In genomic region chr11:91342629-91343028, GRCm38 (mm10) we compare ENCODE assay signal across 17 mouse cellular contexts.
DNase-seq lines count a peak whose midpoint lies in the region; ATAC-seq and TF ChIP-seq lines count a peak whose summit lies in the region.
"Had no signal": no experiment of that assay in that cellular context is flagged by ENCODE, and none has a peak within 500 bp of the region (broad histone marks: within the 10 kb centered on the region; RNA-seq: fewer than 3 reads in every experiment).

No protein-coding gene starts in this region.

- no peak overlapping the region for H3K27ac ChIP-seq in forebrain, embryonic 13.5 days
- no peak overlapping the region for H3K27ac ChIP-seq in forebrain, embryonic 16.5 days (ENCODE audit: low read length)
- no peak overlapping the region for H3K27ac ChIP-seq in midbrain, embryonic 11.5 days (ENCODE audit: low read depth, low read length)
- H3K27ac ChIP-seq in midbrain, postnatal 0 days (ENCODE audit: low read depth, low read length), result no peak overlapping the region
- H3K27ac ChIP-seq: embryonic facial prominence, embryonic 10.5 days; embryonic facial prominence, embryonic 12.5 days had no signal

- H3K4me2 ChIP-seq in forebrain, embryonic 13.5 days, result no peak overlapping the region
- no peak overlapping the region for H3K4me2 ChIP-seq in forebrain, embryonic 16.5 days (ENCODE audit: low read length)
- no peak overlapping the region for H3K4me2 ChIP-seq in midbrain, embryonic 11.5 days
- H3K4me2 ChIP-seq in midbrain, postnatal 0 days (ENCODE audit: low read depth, low read length, poor library complexity, severe bottlenecking), result no peak overlapping the region
- H3K4me2 ChIP-seq: embryonic facial prominence, embryonic 12.5 days had no signal

- H3K4me3 ChIP-seq in forebrain, embryonic 13.5 days, result no peak overlapping the region
- no peak overlapping the region for H3K4me3 ChIP-seq in forebrain, embryonic 16.5 days (replicated peaks; ENCODE audit: low read length)
- H3K4me3 ChIP-seq in midbrain, embryonic 11.5 days (ENCODE audit: low read depth, low read length), result no peak overlapping the region
- H3K4me3 ChIP-seq in midbrain, postnatal 0 days (ENCODE audit: low read depth, low read length), result no peak overlapping the region
- H3K4me3 ChIP-seq: embryonic facial prominence, embryonic 10.5 days; embryonic facial prominence, embryonic 12.5 days had no signal

- TF ChIP-seq CTCF in midbrain, postnatal 0 days (IDR thresholded peaks at IDR 0.05), result no peak
- TF ChIP-seq CTCF in brain, embryonic 14.5 days (IDR thresholded peaks at IDR 0.05; ENCODE audit: borderline replicate concordance, extremely low read depth, insufficient read depth, insufficient read length), result no peak

- no peak for TF ChIP-seq POLR2A in brain, embryonic 14.5 days (IDR thresholded peaks at IDR 0.05; ENCODE audit: borderline replicate concordance, extremely low read depth, insufficient read depth, insufficient read length, poor library complexity, severe bottlenecking)

- no peak for DNase-seq in midbrain, embryonic 11.5 days (ENCODE audit: low spot score, missing footprints)
- DNase-seq in midbrain, postnatal 0 days (ENCODE audit: low spot score), result no peak
- peak; percentile 29 for DNase-seq in brain, embryonic 14.5 days (ENCODE audit: low read depth)
- DNase-seq in lung, postnatal 36 days, result no peak
- DNase-seq: adrenal gland, adult 2 months; adrenal gland, postnatal 10 days; adrenal gland, postnatal 25 days; cerebellum, adult 11-12 months; cerebellum, adult 2 months; cerebellum, adult 9-10 months; cerebellum, postnatal 10 days; cerebellum, postnatal 25 days; forebrain, postnatal 0 days had no signal

- H3K9me3 ChIP-seq in forebrain, embryonic 13.5 days (replicated peaks), result no peaks in the 10 kb centered on the region
- H3K9me3 ChIP-seq in forebrain, embryonic 16.5 days (ENCODE audit: control insufficient read depth, low read length), result no peaks in the 10 kb centered on the region
- no peaks in the 10 kb centered on the region for H3K9me3 ChIP-seq in midbrain, embryonic 11.5 days (ENCODE audit: control insufficient read depth, low read length)
- H3K9me3 ChIP-seq in midbrain, postnatal 0 days (ENCODE audit: low read length), result no peaks in the 10 kb centered on the region
- H3K9me3 ChIP-seq: embryonic facial prominence, embryonic 10.5 days; embryonic facial prominence, embryonic 12.5 days had no signal

- H3K4me1 ChIP-seq in forebrain, embryonic 13.5 days, result no peaks in the 10 kb centered on the region
- no peaks in the 10 kb centered on the region for H3K4me1 ChIP-seq in forebrain, embryonic 16.5 days (replicated peaks; ENCODE audit: control insufficient read depth, insufficient read depth, low read length)
- no peaks in the 10 kb centered on the region for H3K4me1 ChIP-seq in midbrain, embryonic 11.5 days (ENCODE audit: control insufficient read depth, insufficient read depth, low read length)
- H3K4me1 ChIP-seq in midbrain, postnatal 0 days (ENCODE audit: insufficient read depth, low read length), result no peaks in the 10 kb centered on the region
- H3K4me1 ChIP-seq: embryonic facial prominence, embryonic 10.5 days; embryonic facial prominence, embryonic 12.5 days had no signal

- peak; percentile 30; the same call in 1 of the 2 replicates for ATAC-seq in forebrain, embryonic 13.5 days
- ATAC-seq in forebrain, embryonic 16.5 days, result no peak
- peak; percentile 54; the same call in 1 of the 2 replicates for ATAC-seq in midbrain, embryonic 11.5 days (ENCODE audit: low FRiP score)
- ATAC-seq in midbrain, postnatal 0 days (ENCODE audit: low FRiP score), result no peak
- ATAC-seq: forebrain, postnatal 0 days had no signal

- H3K36me3 ChIP-seq in forebrain, embryonic 13.5 days (ENCODE audit: poor library complexity, severe bottlenecking), result no peaks in the 10 kb centered on the region
- no peaks in the 10 kb centered on the region for H3K36me3 ChIP-seq in forebrain, embryonic 16.5 days (ENCODE audit: control insufficient read depth, insufficient read depth)
- H3K36me3 ChIP-seq in midbrain, embryonic 11.5 days (ENCODE audit: control insufficient read depth, insufficient read depth, low read length), result no peaks in the 10 kb centered on the region
- no peaks in the 10 kb centered on the region for H3K36me3 ChIP-seq in midbrain, postnatal 0 days (ENCODE audit: insufficient read depth, low read length)
- H3K36me3 ChIP-seq: embryonic facial prominence, embryonic 10.5 days; embryonic facial prominence, embryonic 12.5 days had no signal

- no peak overlapping the region for H3K9ac ChIP-seq in forebrain, embryonic 13.5 days
- H3K9ac ChIP-seq in forebrain, embryonic 16.5 days (replicated peaks; ENCODE audit: low read depth, low read length), result no peak overlapping the region
- H3K9ac ChIP-seq in midbrain, embryonic 11.5 days (ENCODE audit: low read length), result no peak overlapping the region
- H3K9ac ChIP-seq in midbrain, postnatal 0 days (replicated peaks; ENCODE audit: low read length, poor library complexity, severe bottlenecking), result no peak overlapping the region
- H3K9ac ChIP-seq: embryonic facial prominence, embryonic 12.5 days; forebrain, postnatal 0 days had no signal

- WGBS in forebrain, embryonic 13.5 days, result 11% methylated on average over 1 of the region's 1 CpGs
- WGBS in forebrain, embryonic 16.5 days, result 5% methylated on average over 1 of the region's 1 CpGs
- 61% methylated on average over 1 of the region's 1 CpGs for WGBS in midbrain, embryonic 11.5 days
- WGBS in midbrain, postnatal 0 days, result 32% methylated on average over 1 of the region's 1 CpGs

- H3K27me3 ChIP-seq in forebrain, embryonic 13.5 days, result no peaks in the 10 kb centered on the region
- no peaks in the 10 kb centered on the region for H3K27me3 ChIP-seq in forebrain, embryonic 16.5 days (replicated peaks; ENCODE audit: control insufficient read depth, insufficient read depth, low read length)
- H3K27me3 ChIP-seq in midbrain, embryonic 11.5 days (ENCODE audit: control insufficient read depth, insufficient read depth, low read length), result no peaks in the 10 kb centered on the region
- no peaks in the 10 kb centered on the region for H3K27me3 ChIP-seq in midbrain, postnatal 0 days (ENCODE audit: insufficient read depth, low read length)
- H3K27me3 ChIP-seq: embryonic facial prominence, embryonic 12.5 days had no signal

Comparison
In these comparisons a context has a peak if more than half of its experiments do, and no peak if none do; other contexts are left out.
1. ATAC-seq: peak in forebrain, embryonic 13.5 days (single experiment) and midbrain, embryonic 11.5 days (single experiment); none in forebrain, embryonic 16.5 days (single experiment) and midbrain, postnatal 0 days (single experiment).